Mouse (Mus musculus): ENCODE measurements around the gene H2-Eb1. TPM values are rescaled to one million over a fixed set of nuclear protein-coding genes. Genes with fewer than 3 reads are reported as not detected.

The H2-Eb1 gene
- polyA plus RNA-seq, 1 experiment: 174 TPM

DNA sequence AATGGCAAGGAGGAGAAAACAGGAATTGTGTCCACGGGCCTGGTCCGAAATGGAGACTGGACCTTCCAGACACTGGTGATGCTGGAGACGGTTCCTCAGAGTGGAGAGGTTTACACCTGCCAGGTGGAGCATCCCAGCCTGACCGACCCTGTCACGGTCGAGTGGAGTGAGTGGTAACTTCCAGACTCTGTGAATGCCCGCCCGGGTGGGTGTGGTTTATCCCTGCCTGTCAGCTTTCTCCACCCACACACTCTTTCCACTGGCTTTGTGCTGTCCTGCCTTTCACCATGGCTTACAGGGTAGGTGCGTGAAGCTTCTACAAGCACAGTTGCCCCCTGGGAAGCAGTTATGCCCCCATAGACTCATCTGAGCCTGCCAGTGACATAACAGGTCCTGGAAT, 8.6 kb downstream of the H2-Eb1 start:
- H3K4me1 ChIP-seq (ENCODE audit: control insufficient read depth, insufficient read depth, low read length): no peaks in the 10 kb centered on the region
- no peaks in the 10 kb centered on the region for H3K27me3 ChIP-seq (replicated peaks; ENCODE audit: control insufficient read depth, insufficient read depth, low read length)
- TF ChIP-seq POLR2A (IDR thresholded peaks at IDR 0.05; ENCODE audit: low read depth, low read length) (no peak), CTCF (conservative IDR thresholded peaks at IDR 0.05; ENCODE audit: insufficient read depth, insufficient read length, low read depth, low read length) (no peak)
- H3K27ac ChIP-seq (ENCODE audit: insufficient read depth, low read depth, low read length): no peak overlapping the region
- no peaks in the 10 kb centered on the region for H3K36me3 ChIP-seq (ENCODE audit: control insufficient read depth, insufficient read depth, low read length)
- WGBS: 52% methylated on average over 9 of the region's 9 CpGs
- H3K4me3 ChIP-seq (ENCODE audit: insufficient read depth, low read depth, low read length): no peak overlapping the region
- DNase-seq: no peak

DNA sequence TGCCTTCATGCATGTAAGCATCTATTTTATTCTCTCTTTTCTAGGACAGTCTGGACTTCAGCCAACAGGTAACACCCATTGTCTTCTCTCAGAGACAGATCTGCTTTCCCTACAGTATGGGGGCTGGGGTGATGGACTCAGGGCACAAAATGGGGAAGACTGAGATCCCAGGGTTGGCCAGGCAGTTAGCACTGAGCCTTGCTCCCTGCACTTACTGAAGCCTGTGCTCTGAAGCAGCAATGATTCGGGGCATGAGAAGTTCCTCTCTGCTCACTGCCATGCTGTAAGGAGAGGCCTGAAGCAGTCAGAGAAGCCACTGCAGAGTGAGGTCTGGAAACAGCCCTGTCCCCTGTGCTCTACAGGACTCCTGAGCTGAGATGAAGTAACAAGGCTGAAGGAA, 9.8 kb downstream of the H2-Eb1 start:
- H3K27ac ChIP-seq (ENCODE audit: insufficient read depth, low read depth, low read length): no peak overlapping the region
- no peak overlapping the region for H3K4me3 ChIP-seq (ENCODE audit: insufficient read depth, low read depth, low read length)
- 74% methylated on average over 1 of the region's 1 CpGs for WGBS
- H3K27me3 ChIP-seq (replicated peaks; ENCODE audit: control insufficient read depth, insufficient read depth, low read length): no peaks in the 10 kb centered on the region; the same call in 1 of the 2 replicates
- no peak for DNase-seq
- H3K4me1 ChIP-seq (ENCODE audit: control insufficient read depth, insufficient read depth, low read length): no peaks in the 10 kb centered on the region
- no peak for TF ChIP-seq CTCF (conservative IDR thresholded peaks at IDR 0.05; ENCODE audit: insufficient read depth, insufficient read length, low read depth, low read length)
- no peaks in the 10 kb centered on the region for H3K36me3 ChIP-seq (ENCODE audit: control insufficient read depth, insufficient read depth, low read length)

DNA sequence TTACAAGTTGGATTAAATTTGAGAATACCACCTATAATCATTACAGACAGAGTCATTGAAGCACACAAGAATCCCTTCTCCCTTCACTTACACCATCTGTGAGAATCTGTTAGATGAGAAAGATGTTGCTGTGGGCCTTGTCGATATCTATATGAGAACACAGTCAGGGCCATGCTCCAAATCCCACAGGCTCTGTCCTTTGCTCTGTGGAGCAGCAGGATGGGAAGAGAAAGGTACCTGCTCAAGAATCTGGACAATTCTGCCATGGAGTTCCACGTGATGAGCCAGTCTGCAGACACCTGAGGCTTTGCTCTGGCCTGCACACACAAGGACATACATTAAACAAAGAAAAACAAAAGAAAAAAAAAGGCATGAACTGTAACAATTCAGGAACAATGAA, 11.0 kb downstream of the H2-Eb1 start:
- no peak for DNase-seq
- no peaks in the 10 kb centered on the region; the same call in 1 of the 2 replicates for H3K27me3 ChIP-seq (replicated peaks; ENCODE audit: control insufficient read depth, insufficient read depth, low read length)
- no peak overlapping the region for H3K4me3 ChIP-seq (ENCODE audit: insufficient read depth, low read depth, low read length)
- TF ChIP-seq POLR2A (IDR thresholded peaks at IDR 0.05; ENCODE audit: low read depth, low read length): no peak
- no peak for TF ChIP-seq CTCF (conservative IDR thresholded peaks at IDR 0.05; ENCODE audit: insufficient read depth, insufficient read length, low read depth, low read length)
- H3K4me1 ChIP-seq (ENCODE audit: control insufficient read depth, insufficient read depth, low read length): no peaks in the 10 kb centered on the region
- H3K36me3 ChIP-seq (ENCODE audit: control insufficient read depth, insufficient read depth, low read length): no peaks in the 10 kb centered on the region
- H3K27ac ChIP-seq (ENCODE audit: insufficient read depth, low read depth, low read length): no peak overlapping the region
- WGBS: 77% methylated on average over 2 of the region's 2 CpGs

DNA sequence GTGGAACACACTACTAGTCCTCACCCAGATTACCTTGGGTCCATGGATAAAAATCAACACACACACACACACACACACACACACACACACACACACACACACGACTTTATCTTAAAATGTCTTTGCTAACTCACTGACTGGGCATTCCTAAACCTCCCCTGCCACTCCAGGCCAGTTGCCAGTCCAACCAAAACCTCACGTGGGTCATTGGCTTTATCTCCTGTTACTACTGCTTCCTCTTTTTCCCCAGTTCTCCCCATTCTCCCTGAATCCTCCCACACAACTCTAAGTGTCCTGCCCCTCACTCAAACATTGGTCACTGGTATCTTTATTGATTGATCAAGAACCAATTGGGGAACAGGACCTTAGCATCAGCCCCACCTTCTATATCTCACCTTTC, 11.6 kb downstream of the H2-Eb1 start:
- no peak overlapping the region for H3K27ac ChIP-seq (ENCODE audit: insufficient read depth, low read depth, low read length)
- WGBS: 22% methylated on average over 2 of the region's 2 CpGs
- H3K4me3 ChIP-seq (ENCODE audit: insufficient read depth, low read depth, low read length): no peak overlapping the region
- H3K4me1 ChIP-seq (ENCODE audit: control insufficient read depth, insufficient read depth, low read length): no peaks in the 10 kb centered on the region
- no peak for TF ChIP-seq POLR2A (IDR thresholded peaks at IDR 0.05; ENCODE audit: low read depth, low read length)
- TF ChIP-seq CTCF (conservative IDR thresholded peaks at IDR 0.05; ENCODE audit: insufficient read depth, insufficient read length, low read depth, low read length): no peak
- H3K27me3 ChIP-seq (replicated peaks; ENCODE audit: control insufficient read depth, insufficient read depth, low read length): no peaks in the 10 kb centered on the region; the same call in 1 of the 2 replicates
- no peaks in the 10 kb centered on the region for H3K36me3 ChIP-seq (ENCODE audit: control insufficient read depth, insufficient read depth, low read length)
- no peak for DNase-seq

DNA sequence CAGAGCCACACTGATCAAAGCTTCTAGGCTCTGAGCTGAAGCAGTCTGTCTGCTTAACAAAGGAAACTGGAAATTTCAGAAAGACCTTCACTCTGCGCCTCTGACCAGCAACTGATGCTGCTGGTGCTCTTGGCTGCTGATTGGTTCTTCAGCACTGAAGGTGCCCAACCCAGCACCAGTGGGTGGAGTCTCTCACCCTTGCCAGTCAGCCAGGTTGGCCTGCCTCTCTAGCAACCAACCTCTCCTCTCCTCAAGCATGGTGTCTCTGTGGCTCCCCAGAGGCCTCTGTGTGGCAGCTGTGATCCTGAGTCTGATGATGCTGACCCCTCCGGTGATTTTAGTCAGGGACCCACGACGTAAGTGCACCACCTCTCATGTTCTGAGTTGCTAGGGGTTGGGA, 19.8 kb downstream of the H2-Eb1 start, which contains the start of gene H2-Eb2:
TSS of gene H2-Eb2 (plus strand) at position 230 of the 400 bp plus-strand sequence.
- no peak for TF ChIP-seq POLR2A (IDR thresholded peaks at IDR 0.05; ENCODE audit: low read depth, low read length)
- no peak for TF ChIP-seq CTCF (conservative IDR thresholded peaks at IDR 0.05; ENCODE audit: insufficient read depth, insufficient read length, low read depth, low read length)
- H3K27ac ChIP-seq (ENCODE audit: insufficient read depth, low read depth, low read length): no peak within 1 kb of the TSS
- no peak within 1 kb of the TSS for H3K4me3 ChIP-seq (ENCODE audit: insufficient read depth, low read depth, low read length)
- no peaks in the 10 kb centered on the region; the same call in 1 of the 2 replicates for H3K27me3 ChIP-seq (replicated peaks; ENCODE audit: control insufficient read depth, insufficient read depth, low read length)
- H3K36me3 ChIP-seq (ENCODE audit: control insufficient read depth, insufficient read depth, low read length): no peaks in the 10 kb centered on the region
- WGBS: 53% methylated on average over 4 of the region's 4 CpGs
- no peaks in the 10 kb centered on the region for H3K4me1 ChIP-seq (ENCODE audit: control insufficient read depth, insufficient read depth, low read length)
- no peak for DNase-seq

DNA sequence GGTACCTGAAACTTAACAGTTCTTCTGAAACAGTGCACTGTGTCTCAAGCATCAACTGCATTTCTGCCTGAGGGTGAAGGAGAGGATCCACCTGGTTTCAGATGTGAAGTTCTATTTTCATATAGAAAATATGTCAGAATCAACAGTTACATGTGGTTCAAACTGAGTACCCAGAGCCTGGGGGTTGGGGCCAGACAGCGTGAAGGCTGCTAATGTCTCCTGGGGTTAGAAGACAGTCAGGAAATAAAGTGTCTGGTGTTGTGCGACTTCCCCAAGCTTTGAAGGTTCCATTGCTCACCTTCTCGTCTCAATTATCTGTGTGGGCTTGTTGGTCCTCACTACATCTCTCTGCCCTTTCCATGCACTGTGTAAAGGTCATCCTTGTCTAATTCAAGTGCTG, 20.7 kb downstream of the H2-Eb1 start:
- Histone ChIP-seq H3K4me3 (ENCODE audit: insufficient read depth, low read depth, low read length) (no peak overlapping the region), H3K36me3 (ENCODE audit: control insufficient read depth, insufficient read depth, low read length) (no peaks in the 10 kb centered on the region), H3K4me1 (ENCODE audit: control insufficient read depth, insufficient read depth, low read length) (no peaks in the 10 kb centered on the region), H3K27me3 (replicated peaks; ENCODE audit: control insufficient read depth, insufficient read depth, low read length) (no peaks in the 10 kb centered on the region), H3K27ac (ENCODE audit: insufficient read depth, low read depth, low read length) (no peak overlapping the region)
- DNase-seq: no peak
- TF ChIP-seq CTCF (conservative IDR thresholded peaks at IDR 0.05; ENCODE audit: insufficient read depth, insufficient read length, low read depth, low read length) (no peak), POLR2A (IDR thresholded peaks at IDR 0.05; ENCODE audit: low read depth, low read length) (no peak)
- WGBS: 75% methylated on average over 3 of the region's 3 CpGs

DNA sequence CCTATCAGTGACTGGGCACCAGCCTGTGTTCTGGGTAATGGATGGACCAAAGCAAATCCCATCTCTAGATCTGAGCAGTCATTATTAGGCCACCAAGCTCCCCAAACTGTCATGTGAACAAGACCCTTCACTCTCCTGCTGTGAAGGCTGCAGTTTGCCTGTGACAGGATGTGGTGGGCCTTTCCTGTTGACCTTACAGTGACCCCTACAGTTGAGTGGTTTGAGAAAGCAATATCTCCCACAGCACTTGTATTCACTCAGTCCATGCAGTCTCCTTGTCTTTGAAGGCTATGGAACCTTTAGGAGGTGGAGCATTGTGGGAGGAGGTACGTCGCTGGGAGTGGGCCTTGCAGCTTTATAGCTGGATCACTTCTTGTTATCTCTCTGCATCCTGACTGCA, 24.1 kb downstream of the H2-Eb1 start:
- no peak overlapping the region for H3K4me3 ChIP-seq (ENCODE audit: insufficient read depth, low read depth, low read length)
- H3K27ac ChIP-seq (ENCODE audit: insufficient read depth, low read depth, low read length): no peak overlapping the region
- H3K36me3 ChIP-seq (ENCODE audit: control insufficient read depth, insufficient read depth, low read length): no peaks in the 10 kb centered on the region
- no peaks in the 10 kb centered on the region for H3K4me1 ChIP-seq (ENCODE audit: control insufficient read depth, insufficient read depth, low read length)
- no peak for DNase-seq
- TF ChIP-seq POLR2A (IDR thresholded peaks at IDR 0.05; ENCODE audit: low read depth, low read length) (no peak), CTCF (conservative IDR thresholded peaks at IDR 0.05; ENCODE audit: insufficient read depth, insufficient read length, low read depth, low read length) (no peak)
- 66% methylated on average over 2 of the region's 2 CpGs for WGBS
- no peaks in the 10 kb centered on the region for H3K27me3 ChIP-seq (replicated peaks; ENCODE audit: control insufficient read depth, insufficient read depth, low read length)

DNA sequence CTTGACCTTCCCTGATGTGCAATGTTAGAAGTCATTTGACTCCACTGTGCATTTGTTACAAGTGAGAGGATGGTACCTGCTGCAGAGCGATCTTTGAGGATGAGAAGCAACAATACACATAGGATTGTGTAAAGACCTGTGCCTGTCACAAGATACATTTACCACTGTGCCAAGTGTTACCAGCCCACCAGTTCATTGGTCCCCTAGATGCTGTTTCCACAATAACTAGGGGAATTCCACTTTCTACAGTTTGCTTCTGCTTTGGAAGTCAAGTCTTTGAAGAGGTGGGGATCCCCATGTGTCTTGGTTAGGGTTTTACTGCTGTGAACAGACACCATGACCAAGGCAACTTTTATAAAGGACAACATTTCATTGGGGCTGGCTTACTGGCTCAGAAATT, 25.5 kb downstream of the H2-Eb1 start:
- H3K36me3 ChIP-seq (ENCODE audit: control insufficient read depth, insufficient read depth, low read length): no peaks in the 10 kb centered on the region
- H3K27ac ChIP-seq (ENCODE audit: insufficient read depth, low read depth, low read length): no peak overlapping the region
- no peaks in the 10 kb centered on the region for H3K4me1 ChIP-seq (ENCODE audit: control insufficient read depth, insufficient read depth, low read length)
- no peak overlapping the region for H3K4me3 ChIP-seq (ENCODE audit: insufficient read depth, low read depth, low read length)
- TF ChIP-seq POLR2A (IDR thresholded peaks at IDR 0.05; ENCODE audit: low read depth, low read length): no peak
- TF ChIP-seq CTCF (conservative IDR thresholded peaks at IDR 0.05; ENCODE audit: insufficient read depth, insufficient read length, low read depth, low read length): no peak
- 90% methylated on average over 1 of the region's 1 CpGs for WGBS
- no peak for DNase-seq
- H3K27me3 ChIP-seq (replicated peaks; ENCODE audit: control insufficient read depth, insufficient read depth, low read length): no peaks in the 10 kb centered on the region

Data from kidney, adult 2 months (tissue).